8 mouse cellular contexts compared by ENCODE assay signal in the genomic region with DNA sequence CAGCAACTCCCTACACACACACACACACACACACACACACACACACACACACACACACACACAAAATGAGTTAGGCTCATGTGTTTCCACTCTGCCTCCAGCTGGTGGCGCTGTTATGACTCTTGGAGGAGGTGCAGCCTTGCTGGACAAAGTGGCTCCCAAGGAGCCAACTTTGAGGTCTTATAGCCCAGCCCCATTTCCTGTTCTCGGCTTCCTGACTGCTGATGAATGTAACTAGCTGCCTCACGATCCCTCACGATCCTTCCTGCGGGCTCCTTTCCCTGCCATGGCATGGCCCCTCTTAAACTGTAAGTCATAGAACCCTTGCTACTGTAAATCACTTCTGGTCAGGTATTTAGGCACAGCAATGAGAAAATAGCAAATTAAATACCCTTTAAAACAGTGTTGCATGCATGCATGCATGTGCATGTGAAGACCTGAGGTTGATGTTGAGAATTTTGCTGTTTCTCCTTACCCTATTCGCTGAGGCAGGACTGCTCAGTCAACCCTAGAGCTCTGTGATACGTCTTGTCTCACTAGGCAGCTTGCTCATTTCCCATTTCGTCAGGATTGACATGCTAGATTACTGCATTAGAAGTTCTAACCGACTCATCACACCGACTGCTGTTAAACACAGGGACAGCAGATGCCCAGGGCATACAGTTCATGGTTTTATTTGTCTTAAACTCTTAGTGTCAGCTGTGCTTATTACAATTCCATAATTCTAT. TPM values are rescaled to one million over a fixed set of nuclear protein-coding genes. Genes with fewer than 3 reads are reported as not detected.
A peak's percentile ranks its signal among the peaks of the same experiment; 100 is the strongest.
DNase-seq lines count a peak whose midpoint lies in the region; ATAC-seq and TF ChIP-seq lines count a peak whose summit lies in the region.

No protein-coding gene starts in this region.

- no peak for ATAC-seq in embryonic facial prominence, embryonic 11.5 days (replicated peaks; ENCODE audit: insufficient number of reproducible peaks, low FRiP score, low TSS enrichment, low read depth)
- no peak for ATAC-seq in lung, embryonic 14.5 days (ENCODE audit: insufficient read depth)

- peak; percentile 77 for TF ChIP-seq CTCF in ES-Bruce4 (IDR thresholded peaks at IDR 0.05; ENCODE audit: low read depth, low read length)
- peak; percentile 59 for TF ChIP-seq CTCF in lung, embryonic 14.5 days (IDR thresholded peaks at IDR 0.05; ENCODE audit: low read depth)

- H3K36me3 ChIP-seq in ES-Bruce4 (ENCODE audit: control insufficient read depth, insufficient read depth, low read length, poor library complexity, severe bottlenecking), result no peaks in the 10 kb centered on the region
- no peaks in the 10 kb centered on the region for H3K36me3 ChIP-seq in embryonic facial prominence, embryonic 11.5 days (replicated peaks; ENCODE audit: control insufficient read depth, insufficient read depth, low read depth, low read length)
- H3K36me3 ChIP-seq in lung, embryonic 14.5 days (ENCODE audit: insufficient read depth), result no peaks in the 10 kb centered on the region
- H3K36me3 ChIP-seq in splenic B cell, adult 2 months (ENCODE audit: control insufficient read depth, insufficient read depth, low read length, poor library complexity, severe bottlenecking), result no peaks in the 10 kb centered on the region

- peak overlapping the region; percentile 4; the same call in 1 of the 2 replicates for H3K4me2 ChIP-seq in embryonic facial prominence, embryonic 11.5 days (ENCODE audit: low read depth, low read length)
- H3K4me2 ChIP-seq in lung, embryonic 14.5 days, result no peak overlapping the region

- H3K4me1 ChIP-seq in ES-Bruce4 (ENCODE audit: control insufficient read depth, insufficient read depth, low read length), result no peaks in the 10 kb centered on the region
- no peaks in the 10 kb centered on the region for H3K4me1 ChIP-seq in embryonic facial prominence, embryonic 11.5 days (ENCODE audit: control insufficient read depth, insufficient read depth, low read length)
- no peaks in the 10 kb centered on the region for H3K4me1 ChIP-seq in lung, embryonic 14.5 days (ENCODE audit: insufficient read depth)

- H3K9me3 ChIP-seq in ES-Bruce4 (replicated peaks; ENCODE audit: control insufficient read depth, insufficient read depth, low read length, poor library complexity, severe bottlenecking), result no peaks in the 10 kb centered on the region
- H3K9me3 ChIP-seq in embryonic facial prominence, embryonic 11.5 days (replicated peaks; ENCODE audit: control insufficient read depth, low read length), result no peaks in the 10 kb centered on the region
- no peaks in the 10 kb centered on the region for H3K9me3 ChIP-seq in lung, embryonic 14.5 days (ENCODE audit: low read depth, low read length)

- peak overlapping the region; percentile 40; the same call in 1 of the 2 replicates for H3K4me3 ChIP-seq in ES-Bruce4 (ENCODE audit: low read depth, low read length)
- H3K4me3 ChIP-seq in embryonic facial prominence, embryonic 11.5 days (ENCODE audit: low read depth, low read length), result no peak overlapping the region
- no peak overlapping the region for H3K4me3 ChIP-seq in lung, embryonic 14.5 days (ENCODE audit: low read depth, low read length)

- peak; percentile 50 to 60 for DNase-seq in cerebellum, adult 18-20 months
- DNase-seq in cerebellum, adult 11 months, result no peak
- DNase-seq in embryonic facial prominence, embryonic 11.5 days (ENCODE audit: low spot score), result peak; percentile 55
- peak; percentile 69 for DNase-seq in heart, postnatal 4 days
- DNase-seq in lung, embryonic 14.5 days, result peak; percentile 75
- peak; percentile 78 for DNase-seq in splenic B cell, adult 2 months (ENCODE audit: low read depth, low spot score)
- DNase-seq in frontal cortex, postnatal 14 days (ENCODE audit: low spot score in 2 of 2), result no peak

- no peak for TF ChIP-seq POLR2A in ES-Bruce4 (IDR thresholded peaks at IDR 0.05; ENCODE audit: insufficient read depth, low read length)

- no peaks in the 10 kb centered on the region for H3K27me3 ChIP-seq in ES-Bruce4 (ENCODE audit: control insufficient read depth, insufficient read depth, low read length, poor library complexity, severe bottlenecking)
- H3K27me3 ChIP-seq in embryonic facial prominence, embryonic 11.5 days (ENCODE audit: control insufficient read depth, insufficient read depth, low read length), result no peaks in the 10 kb centered on the region
- no peaks in the 10 kb centered on the region for H3K27me3 ChIP-seq in lung, embryonic 14.5 days (ENCODE audit: insufficient read depth, low read length)
- no peaks in the 10 kb centered on the region for H3K27me3 ChIP-seq in splenic B cell, adult 2 months (ENCODE audit: control insufficient read depth, insufficient read depth, low read length, poor library complexity, severe bottlenecking)

- no peak overlapping the region for H3K9ac ChIP-seq in ES-Bruce4 (ENCODE audit: low read depth, poor library complexity, severe bottlenecking)
- H3K9ac ChIP-seq in embryonic facial prominence, embryonic 11.5 days (replicated peaks; ENCODE audit: low read length), result no peak overlapping the region
- H3K9ac ChIP-seq in lung, embryonic 14.5 days, result no peak overlapping the region

- WGBS in embryonic facial prominence, embryonic 11.5 days, result 39% methylated on average over 10 of the region's 10 CpGs
- 25% methylated on average over 10 of the region's 10 CpGs for WGBS in lung, embryonic 14.5 days

- no peak for TF ChIP-seq EP300 in ES-Bruce4 (IDR thresholded peaks at IDR 0.05; ENCODE audit: insufficient read depth, low read depth, low read length)

- no peak overlapping the region for H3K27ac ChIP-seq in ES-Bruce4 (ENCODE audit: insufficient read depth, low read length)
- H3K27ac ChIP-seq in embryonic facial prominence, embryonic 11.5 days (replicated peaks; ENCODE audit: low read depth, low read length), result no peak overlapping the region
- H3K27ac ChIP-seq in lung, embryonic 14.5 days (ENCODE audit: low read depth), result no peak overlapping the region

RNA-seq across cellular contexts. Expression of gene Pan3, which starts 11.4 kb away (rescaled TPM):
- 111 and 114 TPM in 2 replicates for polyA plus RNA-seq in ES-Bruce4 (2011; ENCODE audit: insufficient read depth, insufficient read length, low read depth, missing spikeins)
- polyA plus RNA-seq in embryonic facial prominence, embryonic 11.5 days (2014; fragmentation: Nextera tagmentation; extraction: Ambion mirVana), result 41.2 and 41.8 TPM in 2 replicates
- 10 to 100 TPM; 57.2 to 58.4 TPM for total RNA-seq in heart, postnatal 4 days (2021)
- polyA plus RNA-seq in lung, embryonic 14.5 days (2014; fragmentation: Nextera tagmentation; extraction: Ambion mirVana), result 76.5 and 84.1 TPM in 2 replicates

RNA-seq across cellular contexts. Expression of gene Flt3, which starts 18.3 kb away (rescaled TPM):
- polyA plus RNA-seq in ES-Bruce4 (2011; ENCODE audit: insufficient read depth, insufficient read length, low read depth, missing spikeins), result 0.21 TPM in 1 of 2 replicates, not detected in the other
- 0.27 and 0.31 TPM in 2 replicates for polyA plus RNA-seq in embryonic facial prominence, embryonic 11.5 days (2014; fragmentation: Nextera tagmentation; extraction: Ambion mirVana)
- not detected for total RNA-seq in heart, postnatal 4 days (2021)
- polyA plus RNA-seq in lung, embryonic 14.5 days (2014; fragmentation: Nextera tagmentation; extraction: Ambion mirVana), result 0.07 and 0.16 TPM in 2 replicates

Comparison
In these comparisons a context has a peak if more than half of its experiments do, and no peak if none do; other contexts are left out.
1. DNase-seq: peak in cerebellum, adult 18-20 months (2 of 2), embryonic facial prominence, embryonic 11.5 days (single experiment), heart, postnatal 4 days (single experiment), lung, embryonic 14.5 days (single experiment) and splenic B cell, adult 2 months (single experiment); none in cerebellum, adult 11 months (single experiment) and frontal cortex, postnatal 14 days (0 of 2).